Mouse (Mus musculus) A20 (cell line): ENCODE data around the gene 2310007B03Rik.
A peak's percentile ranks its signal among the peaks of the same experiment; 100 is the strongest.

Experiments
- DNase-seq: peaks from one replicate; pipeline ENCODE4 v3.0.0-alpha.2; 2011; ENCODE audit warnings: low read depth, low spot score

Gene 2310007B03Rik

GRCm38 (mm10) chr1:93159566-93160500, 915 bp downstream of the 2310007B03Rik start:
- DNase-seq, result no peak

GRCm38 (mm10) chr1:93158916-93159315, 1.8 kb downstream of the 2310007B03Rik start:
- no peak for DNase-seq

GRCm38 (mm10) chr1:93157566-93157965, 3.2 kb downstream of the 2310007B03Rik start:
- no peak for DNase-seq

- DNase-seq, result no peak
Measured at GRCm38 (mm10) chr1:93150907-93151661, 9.7 kb downstream of the 2310007B03Rik start.

- DNase-seq, result no peak
Measured at GRCm38 (mm10) chr1:93144176-93144575, 16.6 kb downstream of the 2310007B03Rik start.

GRCm38 (mm10) chr1:93142871-93143270, 17.9 kb downstream of the 2310007B03Rik start:
- no peak for DNase-seq

- DNase-seq, result no peak
Measured at GRCm38 (mm10) chr1:93139713-93140112, 21.0 kb downstream of the 2310007B03Rik start.

GRCm38 (mm10) chr1:93138534-93138933, 22.2 kb downstream of the 2310007B03Rik start:
- no peak for DNase-seq

- DNase-seq, result no peak
Measured at GRCm38 (mm10) chr1:93135036-93135526, 25.7 kb downstream of the 2310007B03Rik start, which contains the start of gene Agxt. TSS of gene Agxt (plus strand) at chr1:93135240.

- no peak for DNase-seq
Measured at GRCm38 (mm10) chr1:93132676-93133075, 28.1 kb downstream of the 2310007B03Rik start.

- no peak for DNase-seq
Measured at GRCm38 (mm10) chr1:93130242-93130983, 30.3 kb downstream of the 2310007B03Rik start.

GRCm38 (mm10) chr1:93128710-93129349, 31.9 kb downstream of the 2310007B03Rik start:
- DNase-seq, result peak; percentile 27

- no peak for DNase-seq
Measured at GRCm38 (mm10) chr1:93128209-93128608, 32.5 kb downstream of the 2310007B03Rik start.

- DNase-seq, result no peak
Measured at GRCm38 (mm10) chr1:93125256-93125655, 35.5 kb downstream of the 2310007B03Rik start.

- DNase-seq, result no peak
Measured at GRCm38 (mm10) chr1:93124066-93124465, 36.7 kb downstream of the 2310007B03Rik start.

- DNase-seq, result no peak
Measured at GRCm38 (mm10) chr1:93123179-93123854, 37.4 kb downstream of the 2310007B03Rik start.

GRCm38 (mm10) chr1:93118816-93119215, 41.9 kb downstream of the 2310007B03Rik start:
- no peak for DNase-seq

GRCm38 (mm10) chr1:93115471-93115870, 45.3 kb downstream of the 2310007B03Rik start:
- no peak for DNase-seq

- peak; percentile 81 for DNase-seq
Measured at GRCm38 (mm10) chr1:93114713-93115463, 45.9 kb downstream of the 2310007B03Rik start.

- DNase-seq, result no peak
Measured at GRCm38 (mm10) chr1:93102700-93103099, 58.0 kb downstream of the 2310007B03Rik start.
